Mouse (Mus musculus) R1 (cell line): ENCODE results near the gene Mylk4.

ENCODE experiments used
- DNase-seq: peaks from one replicate; pipeline ENCODE4 v3.0.0-alpha.2; 2018; ENCODE audit warnings: low read depth, low spot score

The Mylk4 gene

DNA sequence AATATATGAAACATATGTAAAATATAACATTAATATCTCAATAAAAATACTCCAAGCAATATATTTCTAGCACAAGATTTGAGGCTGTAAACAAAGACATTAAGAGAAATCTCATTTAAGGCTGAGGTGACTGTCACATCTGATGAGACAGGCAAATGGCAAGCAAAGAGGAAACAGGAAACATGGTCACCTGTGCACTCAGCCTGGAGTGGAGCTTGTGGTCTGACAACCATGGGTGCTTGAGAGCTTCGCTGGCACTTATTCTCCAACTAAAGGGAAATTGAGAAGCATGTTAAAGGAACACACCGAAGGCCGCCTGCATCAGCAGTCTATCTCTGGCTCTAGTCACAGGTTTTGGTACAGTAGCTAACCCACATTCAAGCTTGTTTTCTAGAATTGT lies 71.2 kb downstream of the Mylk4 start:
- DNase-seq, result no peak

DNA sequence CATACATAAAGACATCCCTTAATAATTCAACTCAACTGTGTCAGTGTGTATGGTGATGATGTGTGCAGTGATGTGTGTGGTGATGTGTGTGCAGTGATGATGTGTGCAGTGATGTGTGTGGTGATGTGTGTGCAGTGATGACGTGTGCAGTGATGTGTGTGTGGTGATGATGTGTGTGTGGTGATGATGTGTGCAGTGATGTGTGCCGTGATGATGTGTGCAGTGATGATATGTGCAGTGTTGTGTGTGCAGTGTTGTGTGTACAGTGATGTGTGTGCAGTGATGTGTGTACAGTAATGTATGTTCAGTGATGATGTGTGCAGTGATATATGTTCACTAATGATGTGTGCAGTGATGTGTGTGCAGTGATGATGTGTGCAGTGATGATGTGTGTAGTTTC lies 75.9 kb downstream of the Mylk4 start:
- DNase-seq, result no peak

- no peak for DNase-seq
These were observed 77.0 kb downstream of the Mylk4 start for GRCm38 (mm10) chr13:32706651-32707288.

DNA sequence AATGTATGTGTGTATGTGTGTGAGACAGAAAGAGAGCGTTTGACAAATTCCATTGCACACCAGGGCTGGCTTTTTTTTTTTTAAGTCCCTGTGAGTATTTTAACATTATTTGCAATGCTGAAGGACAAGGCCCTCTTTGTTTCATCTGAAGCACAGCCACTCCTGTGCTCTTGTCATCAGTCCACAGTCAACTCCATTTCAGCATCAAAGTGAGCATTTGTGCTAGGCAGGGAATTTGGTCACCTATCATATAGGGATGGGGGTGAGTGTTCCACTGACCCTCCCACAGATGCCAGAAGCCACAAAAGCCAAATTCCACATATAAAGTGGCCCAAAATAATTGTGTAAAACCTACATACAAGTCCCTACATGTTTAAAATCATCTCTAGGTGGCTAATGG lies 78.4 kb downstream of the Mylk4 start:
- DNase-seq, result no peak

DNA sequence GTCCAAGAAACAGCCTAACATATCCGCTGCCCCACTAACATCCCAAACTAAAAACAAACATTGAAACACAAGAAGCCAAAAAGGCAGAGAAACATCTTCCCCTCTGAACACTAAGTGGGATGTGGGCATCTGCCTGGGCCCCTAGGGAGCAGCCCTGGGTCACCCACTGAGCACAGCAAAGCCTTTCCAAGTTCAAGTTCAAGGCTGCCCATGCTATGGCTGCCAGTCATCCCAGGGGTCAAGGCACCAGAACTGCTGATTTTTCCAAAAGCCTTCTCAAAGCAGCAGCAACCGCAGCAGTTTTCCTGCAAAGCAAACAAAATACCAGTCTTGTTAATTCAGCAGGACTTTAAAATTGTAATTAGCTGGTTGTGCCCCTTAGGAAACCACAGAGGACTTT lies 78.8 kb downstream of the Mylk4 start:
- no peak for DNase-seq

GRCm38 (mm10) chr13:32701564-32701963 lies 82.2 kb downstream of the Mylk4 start:
- no peak for DNase-seq

- DNase-seq, result no peak
These were observed 84.4 kb downstream of the Mylk4 start for GRCm38 (mm10) chr13:32699376-32699775.

- no peak for DNase-seq
These were observed 84.8 kb downstream of the Mylk4 start for GRCm38 (mm10) chr13:32698956-32699355.

DNA sequence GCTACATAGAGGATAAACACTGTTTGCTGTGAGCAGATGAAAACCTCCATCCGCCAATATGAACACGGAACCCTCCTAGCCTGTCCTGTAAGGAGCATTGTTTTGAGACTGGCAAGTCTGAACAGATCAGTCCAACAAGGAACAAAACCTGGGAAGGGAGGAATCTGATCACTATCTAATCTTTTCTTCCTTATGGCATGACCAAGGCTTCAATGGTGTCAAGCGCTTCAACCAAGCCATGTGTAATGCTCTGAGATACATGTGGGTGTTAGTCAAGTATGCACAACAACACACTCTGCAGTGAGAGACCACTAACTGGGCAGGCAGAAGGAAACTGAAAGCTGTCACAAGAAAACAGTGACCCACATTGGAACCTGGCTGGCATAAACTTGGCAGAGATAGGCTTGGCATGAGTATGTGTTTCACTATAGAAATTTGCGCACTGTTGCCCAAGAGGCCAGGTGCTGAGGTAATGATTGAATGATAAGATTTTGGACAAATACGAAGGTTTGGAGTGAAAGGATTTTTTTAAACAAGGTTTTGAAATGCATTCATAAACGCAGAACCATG lies 89.8 kb downstream of the Mylk4 start:
- DNase-seq, result no peak

DNA sequence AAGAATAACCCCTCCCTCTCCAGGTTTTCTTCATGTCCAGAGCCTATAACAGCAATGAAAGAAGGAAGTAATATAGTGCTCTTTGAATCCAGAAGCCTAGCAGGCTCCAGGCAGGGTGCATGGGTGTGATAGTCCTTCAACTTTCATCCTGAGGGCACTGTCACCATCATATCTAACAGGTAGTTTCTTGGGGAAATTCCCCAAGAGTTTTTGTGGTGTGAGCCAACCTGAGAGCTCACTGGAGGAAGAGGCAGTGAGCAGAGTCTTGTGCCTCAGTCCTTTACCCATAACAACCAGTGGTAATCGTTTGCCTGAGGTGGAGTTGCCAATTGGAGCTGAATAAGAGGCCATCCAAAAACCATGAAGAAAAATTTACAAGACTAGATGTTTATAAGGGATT lies 91.2 kb downstream of the Mylk4 start:
- DNase-seq, result no peak

GRCm38 (mm10) chr13:32690279-32690678 lies 93.5 kb downstream of the Mylk4 start:
- no peak for DNase-seq

DNA sequence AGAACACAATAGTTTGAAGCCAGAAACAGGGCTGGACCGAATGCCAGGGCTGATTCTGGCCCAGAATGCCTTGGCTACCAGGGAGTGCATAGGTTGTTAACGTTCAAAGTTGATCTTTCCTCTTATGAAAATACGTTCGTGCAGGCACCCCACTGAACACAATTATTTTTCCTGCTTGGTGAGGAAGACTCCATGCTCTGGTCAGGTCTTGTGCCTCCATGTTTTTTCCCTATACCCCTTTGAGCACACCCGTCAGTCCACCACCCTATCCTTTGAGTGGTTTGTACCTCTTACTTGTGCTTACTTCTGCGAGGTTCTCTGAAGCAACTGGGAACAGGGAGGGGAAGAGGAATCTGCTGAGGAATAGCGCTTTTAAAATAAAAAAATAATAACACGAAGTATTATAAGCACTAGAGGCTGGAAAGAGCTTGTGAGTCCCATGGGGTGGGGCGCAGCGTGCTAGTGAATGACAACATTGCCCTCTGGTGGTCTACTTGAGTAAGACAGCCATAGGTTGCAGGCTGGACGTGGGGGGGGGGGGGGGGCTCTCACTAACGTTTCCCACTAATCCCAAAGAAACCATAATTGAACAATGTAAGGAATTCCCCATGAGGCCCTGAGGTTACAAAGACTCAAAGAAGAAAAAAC lies 102.8 kb downstream of the Mylk4 start:
- peak; percentile 56 for DNase-seq

DNA sequence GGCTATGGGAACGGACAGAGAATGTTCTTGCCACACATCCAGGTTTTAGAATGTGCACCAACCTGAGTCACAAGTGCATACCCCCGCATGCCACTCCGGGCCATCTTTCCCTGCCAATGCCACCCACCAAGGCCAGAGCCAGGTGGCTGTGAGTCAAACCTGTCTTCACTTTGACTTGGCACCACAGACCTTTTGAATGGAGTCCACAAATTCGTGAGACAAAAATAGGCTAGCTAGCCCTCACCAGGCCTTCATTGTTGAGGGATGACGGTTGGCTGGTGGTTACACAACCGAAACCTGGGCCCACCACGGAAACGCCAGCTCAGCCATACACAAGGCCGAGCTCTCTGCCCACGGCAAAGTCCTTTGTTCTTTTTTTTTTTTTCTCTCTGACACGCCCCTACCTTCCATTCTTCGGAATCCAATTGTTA lies 103.6 kb downstream of the Mylk4 start:
- peak; percentile 7 for DNase-seq

DNA sequence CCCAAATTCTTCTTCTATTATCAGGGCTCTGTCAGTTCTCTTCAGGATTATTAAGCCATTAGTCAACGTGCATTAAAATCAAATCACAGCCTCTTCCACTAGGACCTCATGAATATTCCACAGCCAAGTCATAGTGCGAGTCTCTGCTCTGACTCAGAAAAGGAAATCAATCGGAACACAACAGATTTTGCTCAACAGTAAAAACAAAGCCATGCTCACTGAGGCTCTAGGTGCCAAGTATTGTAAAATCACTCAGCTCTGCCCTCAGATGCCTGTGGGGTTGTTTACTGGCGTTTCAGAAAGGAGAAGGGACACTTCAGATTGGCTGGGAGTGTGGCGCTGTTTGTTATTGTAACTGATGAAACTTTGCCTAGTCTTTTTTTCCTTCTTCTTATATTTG lies 104.8 kb downstream of the Mylk4 start:
- DNase-seq, result no peak

GRCm38 (mm10) chr13:32670782-32671181 lies 113.0 kb downstream of the Mylk4 start:
- DNase-seq, result no peak

DNA sequence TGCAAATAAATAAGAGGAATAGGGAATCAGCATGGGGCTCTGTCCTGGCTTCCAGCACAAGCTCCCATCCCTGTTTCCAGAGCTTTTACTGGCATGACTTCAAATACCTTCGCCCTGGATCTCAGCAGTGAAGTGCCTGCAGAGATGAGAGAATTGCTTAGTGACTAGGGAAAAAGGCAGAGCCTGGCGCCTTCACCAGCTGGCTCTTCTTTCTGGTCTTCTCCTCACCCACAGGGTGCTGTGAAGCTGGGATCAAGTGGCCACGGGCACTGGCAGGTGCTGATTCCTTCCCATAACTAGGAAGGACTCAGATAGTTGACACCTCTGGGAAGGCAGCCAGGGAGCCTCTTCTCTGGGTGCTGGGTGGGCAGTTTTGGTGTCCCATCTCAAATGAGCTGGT lies 115.5 kb downstream of the Mylk4 start:
- no peak for DNase-seq

GRCm38 (mm10) chr13:32667386-32667785 lies 116.4 kb downstream of the Mylk4 start:
- no peak for DNase-seq

DNA sequence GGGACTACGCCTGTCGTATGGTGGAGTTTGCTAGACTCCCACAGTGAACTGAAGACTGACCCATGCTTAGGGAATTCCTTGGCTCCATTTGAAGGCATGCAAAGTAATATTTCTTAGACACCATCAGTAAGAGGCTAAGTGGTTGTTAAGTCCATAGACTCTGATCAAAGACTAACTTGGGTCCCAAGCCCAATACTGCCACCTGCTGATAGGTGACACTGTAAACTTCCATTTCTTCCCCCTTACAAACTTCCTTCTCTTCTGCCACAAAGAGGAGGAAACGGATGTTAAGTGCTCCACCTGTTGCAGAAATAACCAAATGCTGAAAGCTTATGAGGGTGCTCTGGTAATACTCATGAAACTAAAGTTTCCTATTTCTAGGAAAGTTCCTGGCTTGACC lies 121.7 kb downstream of the Mylk4 start:
- DNase-seq, result peak; percentile 34

- no peak for DNase-seq
These were observed 123.5 kb downstream of the Mylk4 start for GRCm38 (mm10) chr13:32660294-32660693.

DNA sequence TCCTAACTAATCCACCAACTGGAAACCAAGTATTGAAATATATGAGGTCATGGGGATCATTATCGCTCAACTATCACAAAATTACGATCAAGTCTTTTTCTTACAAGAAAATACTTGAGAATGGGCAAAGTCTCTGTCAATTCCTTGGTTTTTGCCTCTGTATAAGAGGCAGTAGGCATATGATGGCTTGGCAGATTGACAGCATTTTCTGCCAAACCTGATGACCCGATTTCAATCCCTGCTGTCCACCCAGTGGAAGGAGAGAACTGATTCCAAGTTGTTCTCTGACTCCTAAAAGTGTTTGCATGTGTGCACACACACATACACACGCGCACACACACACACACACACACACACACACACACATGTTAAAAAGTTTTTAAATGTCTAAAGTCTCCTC lies 124.5 kb downstream of the Mylk4 start:
- DNase-seq, result no peak

DNA sequence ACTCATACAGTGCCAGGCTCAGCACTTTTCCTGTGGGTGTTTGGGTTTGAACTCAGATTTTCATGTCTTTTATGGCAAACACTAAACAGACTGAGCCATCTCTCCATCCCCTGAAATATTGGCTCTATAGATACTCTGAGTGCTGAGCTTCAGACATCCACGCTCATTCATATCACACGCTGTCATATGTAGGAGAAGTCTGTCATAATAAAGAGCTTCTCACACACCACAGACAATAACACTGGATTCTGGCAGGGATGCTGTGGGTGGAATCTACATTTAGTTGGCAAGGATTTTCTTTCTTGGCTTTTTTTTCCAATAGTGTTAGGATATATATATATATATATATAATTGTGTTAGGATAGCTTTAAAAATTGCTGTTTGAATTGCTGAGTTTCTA lies 126.2 kb downstream of the Mylk4 start:
- DNase-seq, result no peak
